Mouse (Mus musculus): ENCODE measurements around the gene St7. TPM values are rescaled to one million over a fixed set of nuclear protein-coding genes. Genes with fewer than 3 reads are reported as not detected.

The St7 gene
- polyA plus RNA-seq (2012; fragmentation: generic; extraction: Trizol): 8.4 TPM

DNA sequence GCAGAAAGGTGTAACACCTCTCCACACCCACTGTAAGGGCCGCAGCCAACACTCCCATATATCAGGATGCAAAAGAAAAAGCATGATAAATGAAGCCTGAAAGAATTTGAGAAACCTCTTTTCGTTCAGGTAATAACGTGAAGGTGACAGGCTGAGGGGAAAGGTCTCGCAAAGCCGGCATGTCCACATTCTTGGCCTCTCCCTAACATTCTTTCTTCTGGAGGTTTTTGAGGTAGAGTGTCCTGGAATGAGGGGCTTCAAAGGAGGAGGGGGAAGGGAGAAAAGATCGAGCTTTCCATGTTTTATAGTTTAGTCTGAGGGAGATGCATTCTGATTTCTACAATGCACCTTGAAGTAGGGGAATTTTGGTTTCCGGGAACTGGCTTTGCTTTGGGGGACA is at the start of gene St7:
Gene St7 (plus strand): TSS at position 287 of the 400 bp plus-strand sequence.
- Histone ChIP-seq H3ac (ENCODE audit: control insufficient read depth, insufficient read length) (peak within 1 kb of the TSS; percentile 44), H3K4me2 (ENCODE audit: low read depth) (peak within 1 kb of the TSS; percentile 72), H3K36me3 (ENCODE audit: control insufficient read depth, insufficient read depth) (no peaks in the 10 kb centered on the region), H3K27me3 (ENCODE audit: control insufficient read depth, insufficient read depth, insufficient read length) (no peaks in the 10 kb centered on the region), H3K79me2 (ENCODE audit: control insufficient read depth, insufficient read depth) (no peaks in the 10 kb centered on the region), H3K4me3 (peak within 1 kb of the TSS; percentile 57)
- TF ChIP-seq USF1 (IDR thresholded peaks at IDR 0.05; ENCODE audit: low read depth): no peak
- no peak for TF ChIP-seq POLR2AphosphoS2 (IDR thresholded peaks at IDR 0.05; ENCODE audit: insufficient read length, low read depth)
- no peak for TF ChIP-seq MYOG (IDR thresholded peaks at IDR 0.05; ENCODE audit: control insufficient read depth in 1 of 3, insufficient read depth in 1 of 3, insufficient read length in 2 of 3, low read depth in 2 of 3)
- no peak for TF ChIP-seq TCF12 (IDR thresholded peaks at IDR 0.05; ENCODE audit: insufficient read depth, poor library complexity, severe bottlenecking)
- TF ChIP-seq POLR2A (IDR thresholded peaks at IDR 0.05; ENCODE audit: insufficient read length, low read depth): no peak
- no peak for TF ChIP-seq MYOD1 (IDR thresholded peaks at IDR 0.05; ENCODE audit: control insufficient read depth in 1 of 3, insufficient read length in 2 of 3, low read depth in 2 of 3)
- no peak for TF ChIP-seq TCF3 (IDR thresholded peaks at IDR 0.05; ENCODE audit: insufficient read length, low read depth)

DNA sequence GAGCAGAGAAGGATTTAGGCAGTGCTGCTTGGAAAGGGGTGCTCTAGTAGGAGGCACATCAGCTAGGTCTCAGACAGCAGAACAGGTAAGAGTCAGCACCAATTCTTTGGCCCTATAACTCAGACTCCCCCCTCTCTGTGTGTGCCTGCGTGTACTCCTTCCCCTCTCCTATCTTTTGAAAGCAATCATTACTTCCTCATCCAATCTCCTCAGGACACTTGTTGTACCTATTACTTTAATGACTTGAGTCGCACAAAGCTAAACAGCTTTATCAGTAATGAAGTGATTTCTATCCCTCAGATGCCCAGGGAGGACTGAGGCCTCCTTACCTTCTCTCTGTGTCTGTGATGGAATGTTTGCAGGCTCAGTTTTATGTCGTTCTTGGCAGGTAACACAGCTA is 46.6 kb upstream of the St7 start:
- Histone ChIP-seq H3K4me3 (no peak overlapping the region), H3ac (ENCODE audit: control insufficient read depth, insufficient read length) (no peak overlapping the region), H3K27me3 (ENCODE audit: control insufficient read depth, insufficient read depth, insufficient read length) (no peaks in the 10 kb centered on the region), H3K36me3 (ENCODE audit: control insufficient read depth, insufficient read depth) (peaks cover 29% of the 10 kb centered on the region), H3K79me2 (ENCODE audit: control insufficient read depth, insufficient read depth) (peaks cover 98% of the 10 kb centered on the region), H3K4me2 (ENCODE audit: low read depth) (no peak overlapping the region)
- TF ChIP-seq CEBPB (IDR thresholded peaks at IDR 0.05; ENCODE audit: insufficient read depth, poor library complexity, severe bottlenecking) (no peak), USF1 (IDR thresholded peaks at IDR 0.05; ENCODE audit: low read depth) (no peak), MYOG (IDR thresholded peaks at IDR 0.05; ENCODE audit: control insufficient read depth in 1 of 3, insufficient read depth in 1 of 3, insufficient read length in 2 of 3, low read depth in 2 of 3) (no peak), TCF12 (IDR thresholded peaks at IDR 0.05; ENCODE audit: insufficient read depth, poor library complexity, severe bottlenecking) (no peak), MAX (IDR thresholded peaks at IDR 0.05; ENCODE audit: low read depth) (no peak), SRF (IDR thresholded peaks at IDR 0.05; ENCODE audit: control insufficient read depth, insufficient read length, low read depth) (no peak), POLR2AphosphoS2 (IDR thresholded peaks at IDR 0.05; ENCODE audit: insufficient read length, low read depth) (no peak), POLR2A (IDR thresholded peaks at IDR 0.05; ENCODE audit: insufficient read length, low read depth) (no peak), REST (IDR thresholded peaks at IDR 0.05; ENCODE audit: insufficient read depth, insufficient read length) (no peak), MYOD1 (IDR thresholded peaks at IDR 0.05; ENCODE audit: control insufficient read depth in 1 of 3, insufficient read length in 2 of 3, low read depth in 2 of 3) (no peak), TCF3 (IDR thresholded peaks at IDR 0.05; ENCODE audit: insufficient read length, low read depth) (no peak), E2F4 (IDR thresholded peaks at IDR 0.05; ENCODE audit: insufficient read depth) (no peak)

DNA sequence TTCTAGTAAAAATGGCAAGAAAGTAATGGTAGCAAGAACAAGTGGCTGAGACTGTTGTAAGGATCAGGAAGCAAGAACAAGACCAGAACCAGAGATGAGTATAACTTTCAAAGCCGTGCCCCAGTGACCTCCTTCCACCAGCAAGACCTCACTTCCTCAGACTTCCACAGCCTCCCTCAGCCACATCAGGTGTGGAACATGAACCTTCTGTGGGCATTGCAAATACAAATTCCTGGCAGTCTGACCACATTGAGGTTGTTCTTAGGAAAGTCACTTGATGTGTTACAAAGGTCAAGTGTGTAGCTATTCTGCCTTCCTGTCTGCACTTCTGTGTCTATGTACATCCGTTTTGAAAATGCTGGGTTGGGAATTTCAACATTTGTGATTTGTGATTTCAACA is 40.6 kb upstream of the St7 start:
- H3K4me2 ChIP-seq (ENCODE audit: low read depth): no peak overlapping the region
- H3K4me3 ChIP-seq: no peak overlapping the region
- no peak overlapping the region for H3ac ChIP-seq (ENCODE audit: control insufficient read depth, insufficient read length)
- H3K36me3 ChIP-seq (ENCODE audit: control insufficient read depth, insufficient read depth): peaks cover 70% of the 10 kb centered on the region
- TF ChIP-seq E2F4 (IDR thresholded peaks at IDR 0.05; ENCODE audit: insufficient read depth): no peak
- TF ChIP-seq TCF12 (IDR thresholded peaks at IDR 0.05; ENCODE audit: insufficient read depth, poor library complexity, severe bottlenecking): no peak
- no peak for TF ChIP-seq TCF3 (IDR thresholded peaks at IDR 0.05; ENCODE audit: insufficient read length, low read depth)
- no peak for TF ChIP-seq MYOD1 (IDR thresholded peaks at IDR 0.05; ENCODE audit: control insufficient read depth in 1 of 3, insufficient read length in 2 of 3, low read depth in 2 of 3)
- no peak for TF ChIP-seq POLR2AphosphoS2 (IDR thresholded peaks at IDR 0.05; ENCODE audit: insufficient read length, low read depth)
- no peak for TF ChIP-seq REST (IDR thresholded peaks at IDR 0.05; ENCODE audit: insufficient read depth, insufficient read length)
- TF ChIP-seq MAX (IDR thresholded peaks at IDR 0.05; ENCODE audit: low read depth): no peak
- no peak for TF ChIP-seq MYOG (IDR thresholded peaks at IDR 0.05; ENCODE audit: control insufficient read depth in 1 of 3, insufficient read depth in 1 of 3, insufficient read length in 2 of 3, low read depth in 2 of 3)
- no peak for TF ChIP-seq CEBPB (IDR thresholded peaks at IDR 0.05; ENCODE audit: insufficient read depth, poor library complexity, severe bottlenecking)
- no peak for TF ChIP-seq SRF (IDR thresholded peaks at IDR 0.05; ENCODE audit: control insufficient read depth, insufficient read length, low read depth)
- TF ChIP-seq POLR2A (IDR thresholded peaks at IDR 0.05; ENCODE audit: insufficient read length, low read depth): no peak
- H3K79me2 ChIP-seq (ENCODE audit: control insufficient read depth, insufficient read depth): peaks cover 61% of the 10 kb centered on the region
- no peaks in the 10 kb centered on the region for H3K27me3 ChIP-seq (ENCODE audit: control insufficient read depth, insufficient read depth, insufficient read length)

DNA sequence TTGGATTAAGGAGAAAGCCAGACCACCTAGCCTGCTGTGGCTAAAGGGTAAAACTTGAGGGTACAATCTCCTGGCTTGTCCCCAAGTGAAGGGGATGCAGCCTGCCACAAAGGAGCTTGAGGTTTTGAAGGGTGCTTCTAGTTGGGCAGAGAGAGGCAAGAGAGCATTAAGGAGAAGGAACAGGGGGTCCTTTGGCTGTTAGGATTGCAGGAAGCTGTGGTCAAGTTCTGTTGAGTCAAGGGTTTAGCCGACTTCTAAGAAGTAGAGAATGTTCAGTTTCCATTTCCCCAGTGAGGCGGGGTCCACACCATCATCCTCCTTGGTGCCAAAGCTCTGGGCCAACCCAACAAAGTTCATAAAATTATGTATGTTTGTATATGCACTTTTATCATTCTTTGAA is 37.7 kb upstream of the St7 start:
- Histone ChIP-seq H3ac (ENCODE audit: control insufficient read depth, insufficient read length) (no peak overlapping the region), H3K4me2 (ENCODE audit: low read depth) (no peak overlapping the region), H3K36me3 (ENCODE audit: control insufficient read depth, insufficient read depth) (peaks cover 73% of the 10 kb centered on the region), H3K27me3 (ENCODE audit: control insufficient read depth, insufficient read depth, insufficient read length) (no peaks in the 10 kb centered on the region), H3K4me3 (no peak overlapping the region), H3K79me2 (ENCODE audit: control insufficient read depth, insufficient read depth) (peaks cover 32% of the 10 kb centered on the region)
- TF ChIP-seq POLR2AphosphoS2 (IDR thresholded peaks at IDR 0.05; ENCODE audit: insufficient read length, low read depth): no peak
- no peak for TF ChIP-seq USF1 (IDR thresholded peaks at IDR 0.05; ENCODE audit: low read depth)
- TF ChIP-seq MYOG (IDR thresholded peaks at IDR 0.05; ENCODE audit: control insufficient read depth in 1 of 3, insufficient read depth in 1 of 3, insufficient read length in 2 of 3, low read depth in 2 of 3): no peak
- no peak for TF ChIP-seq SRF (IDR thresholded peaks at IDR 0.05; ENCODE audit: control insufficient read depth, insufficient read length, low read depth)
- TF ChIP-seq TCF3 (IDR thresholded peaks at IDR 0.05; ENCODE audit: insufficient read length, low read depth): no peak
- TF ChIP-seq POLR2A (IDR thresholded peaks at IDR 0.05; ENCODE audit: insufficient read length, low read depth): no peak
- no peak for TF ChIP-seq MYOD1 (IDR thresholded peaks at IDR 0.05; ENCODE audit: control insufficient read depth in 1 of 3, insufficient read length in 2 of 3, low read depth in 2 of 3)
- no peak for TF ChIP-seq E2F4 (IDR thresholded peaks at IDR 0.05; ENCODE audit: insufficient read depth)
- TF ChIP-seq MAX (IDR thresholded peaks at IDR 0.05; ENCODE audit: low read depth): no peak
- TF ChIP-seq CEBPB (IDR thresholded peaks at IDR 0.05; ENCODE audit: insufficient read depth, poor library complexity, severe bottlenecking): no peak
- no peak for TF ChIP-seq TCF12 (IDR thresholded peaks at IDR 0.05; ENCODE audit: insufficient read depth, poor library complexity, severe bottlenecking)
- TF ChIP-seq REST (IDR thresholded peaks at IDR 0.05; ENCODE audit: insufficient read depth, insufficient read length): no peak
